Mouse (Mus musculus): Measurements from ENCODE around the gene Dusp13.

The Dusp13 gene

DNA sequence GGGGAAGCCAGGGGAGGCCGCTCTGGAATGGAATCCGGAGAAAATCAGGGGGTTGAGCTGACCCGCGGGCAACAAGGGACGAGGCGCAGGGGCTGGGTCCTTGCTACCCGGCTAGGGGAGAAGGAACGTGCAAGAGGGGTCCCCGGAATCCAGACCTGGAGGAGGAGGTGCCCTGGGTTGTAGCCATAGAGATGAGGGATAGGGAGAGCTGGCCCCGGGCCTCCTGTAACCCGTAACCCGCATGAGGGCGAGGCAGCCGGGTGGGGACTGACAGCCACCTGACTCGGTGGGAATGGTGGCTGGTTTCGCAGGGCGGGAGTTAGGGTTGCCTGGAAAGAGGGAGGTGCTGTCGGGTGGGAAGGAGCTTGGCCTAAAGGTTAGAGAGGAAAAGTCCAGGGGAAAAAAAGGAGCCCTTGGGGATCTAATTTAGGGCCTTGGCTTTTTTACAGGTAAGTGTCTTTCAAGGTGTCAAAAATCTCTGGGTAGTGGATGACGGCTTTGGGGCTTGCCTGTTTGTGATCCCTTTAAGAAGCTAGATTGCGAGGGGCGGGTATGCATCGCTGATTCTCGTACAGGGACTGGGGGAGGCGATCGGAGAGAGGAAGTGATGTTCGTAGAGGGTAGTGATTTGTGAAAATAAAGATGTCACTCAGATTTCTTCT, at the start of gene Dusp13:
TSS of gene Dusp13 (minus strand) at position 301 of the 662 bp plus-strand sequence.
- DNase-seq = peak; percentile 66

- no peak for DNase-seq
These were observed 49.7 kb upstream of the Dusp13 start for GRCm38 (mm10) chr14:21800641-21801040.

- DNase-seq = no peak
These were observed 41.3 kb upstream of the Dusp13 start for GRCm38 (mm10) chr14:21792250-21792649.

DNA sequence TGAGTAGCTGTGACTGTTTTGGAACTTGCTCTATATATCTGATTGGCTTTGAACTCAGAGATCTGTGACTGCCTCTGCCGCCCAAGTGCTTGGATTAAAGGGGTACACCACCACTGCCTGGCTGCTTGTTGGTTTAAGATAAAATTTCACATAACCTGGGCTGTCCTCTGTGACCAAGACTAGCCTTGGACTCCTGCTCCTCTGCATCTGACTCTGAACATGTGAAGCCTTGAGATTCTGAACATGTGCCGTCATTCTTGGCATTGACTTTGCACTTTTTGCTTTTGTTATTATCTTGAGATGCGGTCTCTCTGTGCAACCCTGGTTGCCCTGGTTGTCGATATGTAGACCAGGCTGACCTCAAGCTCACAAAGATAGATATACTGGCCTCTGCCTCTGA, 40.7 kb upstream of the Dusp13 start:
- no peak for DNase-seq

DNA sequence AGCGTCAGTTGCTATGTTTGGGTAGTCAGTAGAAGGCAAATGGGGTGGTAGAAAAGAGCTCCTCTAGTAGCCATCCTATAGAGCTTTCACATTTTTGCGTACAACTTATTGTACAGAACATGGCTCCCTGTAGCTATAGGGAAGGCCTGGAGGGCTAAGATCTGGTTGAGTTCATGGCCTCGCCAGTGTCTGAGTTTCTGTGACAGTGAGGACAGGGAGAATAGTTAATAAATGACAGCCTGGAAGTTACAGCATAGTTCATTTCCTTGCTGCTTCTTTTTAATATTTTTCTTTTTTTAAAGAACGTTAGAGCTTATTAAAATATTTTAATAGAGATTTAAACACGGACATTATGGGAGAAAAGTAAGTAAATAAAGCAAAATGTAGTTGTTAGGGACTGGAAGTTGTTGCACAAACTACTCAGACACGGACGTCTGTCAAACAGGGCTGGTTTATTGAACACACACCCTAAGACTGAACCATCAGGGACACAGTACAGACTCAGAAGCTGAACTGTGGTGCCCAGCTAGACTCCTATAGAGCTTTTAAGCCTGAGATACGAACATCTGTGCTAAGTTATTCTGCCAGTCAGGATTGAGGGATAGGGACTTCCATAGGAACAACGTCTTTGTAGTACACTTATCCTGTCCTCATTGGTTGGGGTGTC, 39.7 kb upstream of the Dusp13 start:
- DNase-seq = no peak

GRCm38 (mm10) chr14:21788121-21788520, 37.1 kb upstream of the Dusp13 start:
- no peak for DNase-seq

GRCm38 (mm10) chr14:21787374-21787773, 36.4 kb upstream of the Dusp13 start:
- no peak for DNase-seq

DNA sequence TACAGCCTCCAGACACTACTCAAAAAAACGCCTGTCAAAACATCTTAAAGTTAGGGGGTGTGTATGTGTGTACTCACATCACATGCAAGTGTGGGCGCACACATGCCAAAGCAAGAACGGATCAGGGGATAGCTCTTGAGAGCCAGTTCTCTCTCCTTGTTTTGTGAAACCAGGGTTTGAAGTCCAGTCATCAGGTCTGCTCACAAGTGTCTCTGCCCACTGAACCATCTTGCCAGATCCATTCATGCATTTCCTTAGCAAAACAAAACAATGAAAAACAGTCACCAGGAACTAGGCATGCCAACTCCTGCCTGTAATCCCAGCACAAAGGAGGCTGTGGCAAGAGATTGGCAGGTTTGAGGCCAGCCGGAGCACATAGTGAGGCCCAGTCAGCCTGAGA, 35.5 kb upstream of the Dusp13 start:
- no peak for DNase-seq

DNA sequence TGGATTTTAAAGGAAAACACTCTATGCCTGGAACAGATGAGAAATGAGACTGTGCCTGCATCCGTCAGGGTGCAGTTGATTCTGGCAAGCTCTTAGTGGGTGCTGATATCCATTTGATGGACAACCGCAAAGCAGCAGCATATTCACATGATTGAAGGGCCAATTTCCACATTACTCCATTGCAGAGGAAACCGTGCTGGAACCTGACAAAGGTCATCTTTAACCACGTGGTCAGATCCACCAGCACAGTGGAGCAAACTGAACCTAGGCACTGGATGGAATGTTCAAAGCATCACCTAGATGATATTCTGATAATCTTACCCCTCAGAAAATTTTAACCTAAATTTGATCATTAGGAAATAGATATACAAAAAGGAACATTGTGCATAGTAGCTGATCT, 25.2 kb upstream of the Dusp13 start:
- DNase-seq = no peak

DNA sequence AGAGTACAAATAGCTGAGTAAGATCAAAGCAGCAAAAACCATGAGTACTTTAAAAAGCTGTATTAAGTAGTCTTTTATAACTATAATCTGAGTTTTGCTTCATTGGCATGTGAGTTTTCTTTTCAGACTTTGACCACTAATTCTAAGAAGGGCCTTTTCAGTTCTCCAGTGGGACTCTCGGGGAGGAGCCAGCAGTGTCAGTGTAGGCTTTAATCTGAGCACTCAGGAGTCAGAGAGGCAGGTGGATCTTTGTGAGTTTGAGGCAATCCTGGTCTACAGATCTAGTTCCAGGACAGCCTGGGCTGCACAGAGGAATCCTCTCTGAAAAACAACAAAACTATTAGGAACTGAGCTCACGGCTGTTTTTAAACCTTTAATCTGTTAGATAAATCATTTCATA, 23.0 kb upstream of the Dusp13 start:
- DNase-seq = no peak

- DNase-seq = no peak
These were observed 21.7 kb upstream of the Dusp13 start for GRCm38 (mm10) chr14:21772506-21773281.

DNA sequence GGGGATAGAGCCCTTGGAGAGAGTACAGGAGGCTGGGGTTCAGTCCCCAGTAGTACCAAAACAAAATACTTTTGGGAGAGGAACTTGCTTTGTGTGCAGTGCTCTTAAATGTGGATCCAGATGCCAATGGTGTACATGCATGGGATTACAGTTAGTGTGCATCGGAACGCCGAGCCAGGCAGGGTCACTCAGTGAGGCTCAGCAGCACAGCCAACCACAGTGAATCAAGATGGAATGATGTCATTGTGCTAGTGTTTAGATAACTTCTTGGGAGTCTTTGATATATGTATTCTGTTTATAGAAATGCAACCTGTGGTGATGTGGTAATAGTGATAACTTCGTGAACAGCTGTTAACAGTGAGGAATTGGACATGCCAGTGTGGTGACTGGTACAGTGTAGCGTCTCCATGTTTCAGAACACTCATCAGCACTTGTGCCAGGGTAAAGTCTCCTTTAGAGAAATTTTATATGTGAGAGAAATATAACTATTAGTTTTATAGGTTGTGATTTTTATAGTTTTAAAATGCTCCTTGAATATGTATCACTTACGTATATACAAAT, 15.5 kb upstream of the Dusp13 start:
- no peak for DNase-seq

- no peak for DNase-seq
These were observed 14.9 kb upstream of the Dusp13 start for GRCm38 (mm10) chr14:21765754-21766397.

GRCm38 (mm10) chr14:21764646-21765045, 13.7 kb upstream of the Dusp13 start:
- DNase-seq = no peak

DNA sequence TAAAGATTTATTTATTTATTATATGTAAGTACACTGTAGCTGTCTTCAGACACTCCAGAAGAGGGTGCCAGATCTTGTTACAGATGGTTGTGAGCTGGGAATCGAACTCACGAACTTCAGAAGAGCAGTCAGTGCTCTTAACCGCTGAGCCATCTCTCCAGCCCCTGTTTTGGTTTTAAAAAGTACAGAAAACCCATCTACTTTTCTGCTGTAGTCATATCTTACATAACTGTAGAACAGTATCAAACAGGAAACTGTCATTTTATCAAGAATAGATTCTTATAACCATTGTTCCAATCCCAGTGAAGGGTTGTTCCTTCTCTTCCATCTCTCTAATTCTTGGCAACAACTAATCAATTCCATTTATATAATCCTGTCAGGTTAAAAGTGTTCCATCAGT, 12.8 kb upstream of the Dusp13 start:
- no peak for DNase-seq

GRCm38 (mm10) chr14:21761560-21761959, 10.6 kb upstream of the Dusp13 start:
- no peak for DNase-seq

GRCm38 (mm10) chr14:21753367-21753766, 2.4 kb upstream of the Dusp13 start:
- no peak for DNase-seq

- no peak for DNase-seq
These were observed 1.4 kb upstream of the Dusp13 start for GRCm38 (mm10) chr14:21752411-21752810.

- peak; percentile 87 for DNase-seq
These were observed 737 bp downstream of the Dusp13 start, which contains the start of gene Samd8 for GRCm38 (mm10) chr14:21750008-21750880. Samd8 (plus strand) TSS chr14:21750531.

DNA sequence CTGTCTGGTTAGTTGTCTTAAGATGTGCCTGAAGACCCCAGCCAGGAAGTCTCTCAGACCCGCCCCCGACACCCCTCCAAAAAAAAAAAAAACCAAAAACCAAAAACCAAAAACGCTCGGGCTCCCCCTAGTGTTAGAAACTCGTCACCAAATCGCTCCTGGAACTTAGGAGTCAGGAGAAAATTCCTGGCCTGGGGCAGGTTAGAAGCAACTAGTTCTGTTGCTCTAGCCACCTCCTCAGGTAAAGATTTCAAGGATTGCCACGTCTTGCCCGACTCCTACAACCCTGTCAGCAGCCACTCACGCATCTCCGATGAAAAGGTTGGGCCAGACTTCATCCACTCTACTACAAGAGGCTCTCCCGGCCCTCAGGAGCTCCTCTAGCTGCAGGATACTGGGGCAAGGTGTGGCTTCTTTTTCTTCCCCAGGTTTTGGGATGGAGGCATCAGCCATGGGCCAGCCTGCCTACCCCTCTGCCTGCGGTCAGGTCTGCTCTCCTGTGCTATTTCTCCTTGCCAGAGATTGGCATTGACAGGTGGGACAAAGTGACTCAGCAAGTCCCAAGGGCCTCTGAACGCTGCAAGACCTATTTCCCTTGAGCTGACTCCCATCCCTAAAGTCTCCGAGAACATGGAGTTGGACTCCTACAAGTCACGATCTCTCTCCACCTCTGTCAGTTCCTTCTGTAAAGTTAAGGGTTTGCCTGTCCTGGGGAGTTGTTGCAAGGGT, 2.7 kb downstream of the Dusp13 start:
- peak; percentile 69 for DNase-seq

- no peak for DNase-seq
These were observed 3.4 kb downstream of the Dusp13 start for GRCm38 (mm10) chr14:21747436-21748141.
